Comparison of ENCODE assay signal across 23 mouse cellular contexts in the genomic region with DNA sequence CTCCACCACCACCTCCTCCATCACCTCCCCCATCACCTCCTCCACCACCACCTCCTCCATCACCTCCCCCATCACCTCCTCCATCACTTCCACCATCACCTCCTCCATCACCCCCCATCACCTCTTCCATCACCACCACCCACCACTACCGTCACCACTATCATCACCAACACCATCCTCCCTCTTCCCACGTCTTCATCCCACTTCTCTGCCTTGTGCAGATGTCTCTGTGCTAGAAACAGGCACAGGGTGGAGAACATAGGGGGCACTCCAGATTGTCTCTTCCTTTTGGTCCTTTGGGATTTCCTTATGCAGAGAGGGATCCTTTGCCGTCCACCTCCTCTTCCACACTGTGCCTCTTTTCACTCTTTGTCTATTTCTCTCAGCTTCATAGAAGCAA.
DNase-seq lines count a peak whose midpoint lies in the region; ATAC-seq and TF ChIP-seq lines count a peak whose summit lies in the region.
"Had no signal": no experiment of that assay in that cellular context is flagged by ENCODE, and none has a peak within 500 bp of the region (broad histone marks: within the 10 kb centered on the region; RNA-seq: fewer than 3 reads in every experiment).

No protein-coding gene starts in this region.

- peaks cover 28% of the 10 kb centered on the region for H3K4me1 ChIP-seq in heart, embryonic 13.5 days
- no peaks in the 10 kb centered on the region for H3K4me1 ChIP-seq in midbrain, postnatal 0 days (ENCODE audit: insufficient read depth, low read length)
- 0 out of 2 replicates have a peak, but pooled peaks cover under 1% of the 10 kb centered on the region for H3K4me1 ChIP-seq in midbrain, embryonic 10.5 days
- no peaks in the 10 kb centered on the region for H3K4me1 ChIP-seq in stomach, postnatal 0 days (replicated peaks; ENCODE audit: control insufficient read depth, insufficient read depth)
- H3K4me1 ChIP-seq: forebrain, embryonic 10.5 days had no signal

- H3K9me3 ChIP-seq in heart, embryonic 13.5 days, result peaks cover 8% of the 10 kb centered on the region; the same call in 1 of the 2 replicates
- no peaks in the 10 kb centered on the region for H3K9me3 ChIP-seq in midbrain, postnatal 0 days (ENCODE audit: low read length)
- peaks cover 5% of the 10 kb centered on the region; the same call in 1 of the 2 replicates for H3K9me3 ChIP-seq in midbrain, embryonic 10.5 days (replicated peaks)
- no peaks in the 10 kb centered on the region for H3K9me3 ChIP-seq in stomach, postnatal 0 days (ENCODE audit: control insufficient read depth, low read length)
- H3K9me3 ChIP-seq: embryonic facial prominence, embryonic 15.5 days; hindbrain, embryonic 10.5 days had no signal

- no peak overlapping the region for H3K4me3 ChIP-seq in heart, embryonic 13.5 days
- no peak overlapping the region for H3K4me3 ChIP-seq in layer of hippocampus, adult 2 months
- H3K4me3 ChIP-seq in midbrain, postnatal 0 days (ENCODE audit: low read depth, low read length), result no peak overlapping the region
- H3K4me3 ChIP-seq in midbrain, embryonic 10.5 days, result no peak overlapping the region
- H3K4me3 ChIP-seq in stomach, postnatal 0 days (ENCODE audit: low read depth, low read length), result no peak overlapping the region
- H3K4me3 ChIP-seq: embryonic facial prominence, embryonic 15.5 days; erythroblast, embryonic 14.5 days; forebrain, embryonic 10.5 days; hindbrain, embryonic 10.5 days had no signal

- ATAC-seq in heart, embryonic 13.5 days (ENCODE audit: extremely low read depth, insufficient number of reproducible peaks, low FRiP score, low TSS enrichment), result no peak
- ATAC-seq in midbrain, postnatal 0 days (ENCODE audit: low FRiP score), result no peak
- no peak for ATAC-seq in stomach, postnatal 0 days (ENCODE audit: low FRiP score, low TSS enrichment)
- ATAC-seq: activated CD4-positive, CD25-positive, alpha-beta regulatory T cell, adult 4 months; Patski had no signal

- H3K4me2 ChIP-seq in heart, embryonic 13.5 days, result no peak overlapping the region
- no peak overlapping the region for H3K4me2 ChIP-seq in midbrain, postnatal 0 days (ENCODE audit: low read depth, low read length, poor library complexity, severe bottlenecking)
- H3K4me2 ChIP-seq in stomach, postnatal 0 days (replicated peaks; ENCODE audit: low read depth), result no peak overlapping the region
- H3K4me2 ChIP-seq: hindbrain, embryonic 14.5 days had no signal

- no peaks in the 10 kb centered on the region for H3K36me3 ChIP-seq in heart, embryonic 13.5 days
- no peaks in the 10 kb centered on the region for H3K36me3 ChIP-seq in midbrain, postnatal 0 days (ENCODE audit: insufficient read depth, low read length)
- no peaks in the 10 kb centered on the region for H3K36me3 ChIP-seq in midbrain, embryonic 10.5 days
- H3K36me3 ChIP-seq in stomach, postnatal 0 days (ENCODE audit: control insufficient read depth, insufficient read depth, low read length), result no peaks in the 10 kb centered on the region
- H3K36me3 ChIP-seq: embryonic facial prominence, embryonic 15.5 days; forebrain, embryonic 10.5 days; hindbrain, embryonic 10.5 days had no signal

- H3K27me3 ChIP-seq in heart, embryonic 13.5 days (replicated peaks), result no peaks in the 10 kb centered on the region
- H3K27me3 ChIP-seq in midbrain, postnatal 0 days (ENCODE audit: insufficient read depth, low read length), result no peaks in the 10 kb centered on the region
- no peaks in the 10 kb centered on the region for H3K27me3 ChIP-seq in midbrain, embryonic 10.5 days (ENCODE audit: low read depth, poor library complexity, severe bottlenecking)
- H3K27me3 ChIP-seq in stomach, postnatal 0 days (ENCODE audit: control insufficient read depth, insufficient read depth, low read length), result no peaks in the 10 kb centered on the region
- H3K27me3 ChIP-seq: CH12.LX; embryonic facial prominence, embryonic 15.5 days; Patski had no signal

- peak overlapping the region; percentile 5; the same call in 1 of the 2 replicates for H3K27ac ChIP-seq in heart, embryonic 13.5 days (replicated peaks)
- H3K27ac ChIP-seq in layer of hippocampus, adult 2 months, result 0 out of 2 replicates have a peak overlapping the region, but pooled peaks have one; percentile 23
- H3K27ac ChIP-seq in midbrain, postnatal 0 days (ENCODE audit: low read depth, low read length), result no peak overlapping the region
- no peak overlapping the region for H3K27ac ChIP-seq in midbrain, embryonic 10.5 days (replicated peaks)
- peak overlapping the region; percentile 36; the same call in 1 of the 2 replicates for H3K27ac ChIP-seq in stomach, postnatal 0 days (replicated peaks)
- H3K27ac ChIP-seq: embryonic facial prominence, embryonic 15.5 days; forebrain, embryonic 10.5 days; hindbrain, embryonic 10.5 days; hindbrain, embryonic 14.5 days had no signal

- no peak for DNase-seq in heart, adult 18-20 months
- DNase-seq in layer of hippocampus, adult 2 months (ENCODE audit: low spot score in 2 of 2), result no peak
- no peak for DNase-seq in layer of hippocampus, adult 8-10 months (ENCODE audit: low spot score in 2 of 2)
- no peak for DNase-seq in midbrain, postnatal 0 days (ENCODE audit: low spot score)
- DNase-seq in midbrain, embryonic 10.5 days (ENCODE audit: low spot score), result no peak
- no peak for DNase-seq in stomach, postnatal 0 days (ENCODE audit: low spot score)
- no peak for DNase-seq in cerebellum, adult 8-10 months
- DNase-seq: adrenal gland, adult 2 months; adrenal gland, postnatal 25 days; cerebellum, adult 2 months; cerebellum, postnatal 14 days; embryo, embryonic 11 days; gastrocnemius, postnatal 10 days; heart, postnatal 14 days had no signal

- no peak overlapping the region for H3K9ac ChIP-seq in heart, embryonic 13.5 days
- H3K9ac ChIP-seq in midbrain, postnatal 0 days (replicated peaks; ENCODE audit: low read length, poor library complexity, severe bottlenecking), result no peak overlapping the region
- H3K9ac ChIP-seq in stomach, postnatal 0 days (ENCODE audit: low read length), result no peak overlapping the region
- H3K9ac ChIP-seq: embryonic facial prominence, embryonic 15.5 days; hindbrain, embryonic 14.5 days had no signal

- TF ChIP-seq CTCF in layer of hippocampus, adult 2 months (conservative IDR thresholded peaks at IDR 0.05), result no peak
- 0 out of 2 replicates have a peak, but pooled peaks have one; percentile 3 for TF ChIP-seq CTCF in midbrain, postnatal 0 days (IDR thresholded peaks at IDR 0.05)
- TF ChIP-seq CTCF in stomach, postnatal 0 days (IDR thresholded peaks at IDR 0.05; ENCODE audit: low read depth), result no peak

- 69% methylated on average over 3 of the region's 3 CpGs for WGBS in heart, embryonic 13.5 days
- whole genome bisulfite sequencing in midbrain, postnatal 0 days, result 86% methylated on average over 3 of the region's 3 CpGs
- 91% methylated on average over 3 of the region's 3 CpGs for WGBS in midbrain, embryonic 10.5 days
- WGBS in stomach, postnatal 0 days, result 81% methylated on average over 3 of the region's 3 CpGs

- TF ChIP-seq EP300 in stomach, postnatal 0 days (optimal IDR thresholded peaks at IDR 0.05), result no peak

Comparison
In these comparisons a context has a peak if more than half of its experiments do, and no peak if none do; other contexts are left out.
1. H3K27ac ChIP-seq: peak in heart, embryonic 13.5 days (single experiment), layer of hippocampus, adult 2 months (single experiment) and stomach, postnatal 0 days (single experiment); none in midbrain, postnatal 0 days (single experiment) and midbrain, embryonic 10.5 days (single experiment).